14 mouse cellular contexts compared by ENCODE assay signal in genomic region chr6:96550431-96550830, GRCm38 (mm10).
"Had no signal": no experiment of that assay in that cellular context is flagged by ENCODE, and none has a peak within 500 bp of the region (broad histone marks: within the 10 kb centered on the region; RNA-seq: fewer than 3 reads in every experiment).

No protein-coding gene starts in this region.

- H3K36me3 ChIP-seq: midbrain, embryonic 13.5 days had no signal

- ATAC-seq: intestine, embryonic 16.5 days; liver, postnatal 0 days; lung, postnatal 0 days; midbrain, embryonic 13.5 days; midbrain, embryonic 16.5 days had no signal

- H3K4me1 ChIP-seq: midbrain, embryonic 13.5 days had no signal

- DNase-seq: kidney, adult 2 months; kidney, postnatal 25 days; liver, postnatal 0 days; lung, embryonic 14.5 days; thymus, adult 18-20 months; thymus, postnatal 36 days had no signal

- H3K4me3 ChIP-seq: midbrain, embryonic 13.5 days had no signal

- H3K27ac ChIP-seq: kidney, postnatal 0 days; liver, embryonic 14.5 days; macrophage; midbrain, embryonic 13.5 days had no signal

- H3K9me3 ChIP-seq: midbrain, embryonic 13.5 days had no signal

- H3K4me2 ChIP-seq: liver, embryonic 11.5 days; lung, embryonic 14.5 days; midbrain, embryonic 13.5 days had no signal

- H3K9ac ChIP-seq: liver, embryonic 14.5 days; liver, postnatal 0 days; lung, embryonic 14.5 days; midbrain, embryonic 13.5 days had no signal

- H3K27me3 ChIP-seq: midbrain, embryonic 13.5 days had no signal
